Mouse (Mus musculus): Measurements from ENCODE around the gene H2-Q7.
A peak's percentile ranks its signal among the peaks of the same experiment; 100 is the strongest.
"Not testable (repeated sequence)": the region's sequence is repeated elsewhere in the genome, so short reads cannot be mapped to it uniquely, and the experiment has no call there.

Gene H2-Q7

GRCm38 (mm10) chr17:35435577-35435976, 3.4 kb upstream of the H2-Q7 start:
- not testable (repeated sequence) for DNase-seq (ENCODE audit: low spot score in 2 of 2)

GRCm38 (mm10) chr17:35437386-35437936, 1.5 kb upstream of the H2-Q7 start:
- DNase-seq (ENCODE audit: low spot score in 2 of 2) = not testable (repeated sequence)

- not testable (repeated sequence) for DNase-seq (ENCODE audit: low spot score in 2 of 2)
Observed at GRCm38 (mm10) chr17:35438395-35438794, 560 bp upstream of the H2-Q7 start.

- DNase-seq (ENCODE audit: low spot score in 2 of 2) = not testable (repeated sequence)
Observed at GRCm38 (mm10) chr17:35439295-35439747, 366 bp downstream of the H2-Q7 start.

- not testable (repeated sequence) for DNase-seq (ENCODE audit: low spot score in 2 of 2)
Observed at GRCm38 (mm10) chr17:35439925-35440645, 1.1 kb downstream of the H2-Q7 start.

GRCm38 (mm10) chr17:35442376-35442775, 3.4 kb downstream of the H2-Q7 start:
- DNase-seq (ENCODE audit: low spot score in 2 of 2) = not testable (repeated sequence)

- DNase-seq (ENCODE audit: low spot score in 2 of 2) = not testable (repeated sequence)
Observed at GRCm38 (mm10) chr17:35444510-35444909, 5.6 kb downstream of the H2-Q7 start.

- DNase-seq (ENCODE audit: low spot score in 2 of 2) = not testable (repeated sequence)
Observed at GRCm38 (mm10) chr17:35458247-35458646, 19.3 kb downstream of the H2-Q7 start.

GRCm38 (mm10) chr17:35460513-35461341, 21.8 kb downstream of the H2-Q7 start:
- not testable (repeated sequence) for DNase-seq (ENCODE audit: low spot score in 2 of 2)

GRCm38 (mm10) chr17:35465651-35466050, 26.7 kb downstream of the H2-Q7 start:
- not testable (repeated sequence) for DNase-seq (ENCODE audit: low spot score in 2 of 2)

GRCm38 (mm10) chr17:35468936-35469335, 30.0 kb downstream of the H2-Q7 start:
- DNase-seq (ENCODE audit: low spot score in 2 of 2) = not testable (repeated sequence)

- no peak for DNase-seq (ENCODE audit: low spot score in 2 of 2)
Observed at GRCm38 (mm10) chr17:35469842-35470751, 31.1 kb downstream of the H2-Q7 start, which contains the start of gene H2-Q10. TSS of gene H2-Q10 (plus strand) at chr17:35470089.

- peak in 1 of 2 experiments; percentile 32 for DNase-seq (ENCODE audit: low spot score in 2 of 2)
Observed at GRCm38 (mm10) chr17:35484066-35484465, 45.1 kb downstream of the H2-Q7 start.

- no peak for DNase-seq (ENCODE audit: low spot score in 2 of 2)
Observed at GRCm38 (mm10) chr17:35485702-35486101, 46.7 kb downstream of the H2-Q7 start.

- DNase-seq (ENCODE audit: low spot score in 2 of 2) = no peak
Observed at GRCm38 (mm10) chr17:35486726-35487125, 47.8 kb downstream of the H2-Q7 start.

- DNase-seq (ENCODE audit: low spot score in 2 of 2) = no peak
Observed at GRCm38 (mm10) chr17:35488041-35488440, 49.1 kb downstream of the H2-Q7 start.

- no peak for DNase-seq (ENCODE audit: low spot score in 2 of 2)
Observed at GRCm38 (mm10) chr17:35490320-35490719, 51.4 kb downstream of the H2-Q7 start.

Measured in frontal cortex, postnatal 10 days (tissue).